In genomic region chr5:134552110-134552972, GRCm38 (mm10) we compare ENCODE assay signal across 8 mouse cellular contexts. TPM values are rescaled to one million over a fixed set of nuclear protein-coding genes. Genes with fewer than 3 reads are reported as not detected.
DNase-seq lines count a peak whose midpoint lies in the region; ATAC-seq lines count a peak whose summit lies in the region.

Gene Clip2, minus strand, starts transcription at chr5:134552434.

- no peaks in the 10 kb centered on the region for H3K36me3 ChIP-seq in intestine, embryonic 14.5 days (ENCODE audit: control insufficient read depth, insufficient read depth, low read length)

- intact Hi-C loops in left cerebral cortex, postnatal 14 days (cut with DNase I) = loop anchor here (2.0 kb wide), 1 partner anchor 18 kb away; no protein-coding TSS in a partner anchor

- H3K9ac ChIP-seq in intestine, embryonic 14.5 days (ENCODE audit: low read length) = peak within 1 kb of the TSS; percentile 86

- H3K27ac ChIP-seq in intestine, embryonic 14.5 days (ENCODE audit: low read depth) = peak within 1 kb of the TSS; percentile 93

- peaks cover 34% of the 10 kb centered on the region for H3K4me1 ChIP-seq in intestine, embryonic 14.5 days (replicated peaks; ENCODE audit: control insufficient read depth, insufficient read depth, low read length)

- H3K9me3 ChIP-seq in intestine, embryonic 14.5 days (ENCODE audit: control insufficient read depth, low read length) = no peaks in the 10 kb centered on the region

- H3K27me3 ChIP-seq in intestine, embryonic 14.5 days (replicated peaks; ENCODE audit: control insufficient read depth, insufficient read depth, low read length) = no peaks in the 10 kb centered on the region

- WGBS in intestine, embryonic 14.5 days = 1% methylated on average over 54 of the region's 61 CpGs

- H3K4me3 ChIP-seq in intestine, embryonic 14.5 days (ENCODE audit: low read depth, low read length) = peak within 1 kb of the TSS; percentile 80

- DNase-seq in adrenal gland, adult (ENCODE audit: inconsistent age in 2 of 2, low spot score in 1 of 2) = peak; percentile 99
- peak; percentile 95 for DNase-seq in embryo, embryonic 11 days
- DNase-seq in gastrocnemius, postnatal 25 days = peak; percentile 98
- DNase-seq in intestine, embryonic 14.5 days (ENCODE audit: low spot score) = peak; percentile 98
- peak; percentile 99 for DNase-seq in left cerebral cortex, postnatal 14 days (ENCODE audit: low spot score in 2 of 2)
- DNase-seq in mesoderm, embryonic 11.5 days (ENCODE audit: low read depth, low spot score) = peak; percentile 93
- peak; percentile 97 for DNase-seq in right cerebral cortex, postnatal 36 days (ENCODE audit: low spot score in 2 of 2)
- peak; percentile 94 for DNase-seq in yolk sac, embryonic 10.5 days (ENCODE audit: low spot score)

- H3K4me2 ChIP-seq in intestine, embryonic 14.5 days (ENCODE audit: low read length) = peak within 1 kb of the TSS; percentile 92

- peak; percentile 83 for ATAC-seq in intestine, embryonic 14.5 days (replicated peaks; ENCODE audit: low FRiP score, low TSS enrichment, low read depth)

RNA-seq across cellular contexts. Expression of gene Clip2, which starts in this region (rescaled TPM):
- 1 to 10 TPM; 3.6 to 4.0 TPM for total RNA-seq in gastrocnemius, postnatal 25 days (2021)
- 4.7 and 4.8 TPM in 2 replicates for polyA plus RNA-seq in intestine, embryonic 14.5 days (2014; fragmentation: Nextera tagmentation; extraction: Ambion mirVana)
- 100 to 1,000 TPM; 113 to 116 TPM for total RNA-seq in left cerebral cortex, postnatal 14 days (2021)

Comparison
In these comparisons a context has a peak if more than half of its experiments do, and no peak if none do; other contexts are left out.
1. Peak in every context shown above with its lines: DNase-seq, ATAC-seq, H3K4me3 ChIP-seq and H3K27ac ChIP-seq.
2. RNA of gene Clip2 (total RNA-seq): 113 to 116 TPM in left cerebral cortex, postnatal 14 days; 3.6 to 4.0 TPM in gastrocnemius, postnatal 25 days; every median in the first group is over 10 times any median in the second.